Mouse (Mus musculus) liver, embryonic 13.5 days (tissue): ENCODE results near the gene Gm14418. TPM values are rescaled to one million over a fixed set of nuclear protein-coding genes. Genes with fewer than 3 reads are reported as not detected.
"Not testable (repeated sequence)": the region's sequence is repeated elsewhere in the genome, so short reads cannot be mapped to it uniquely, and the experiment has no call there.

Experiments
- ATAC-seq: fragments of 200-750 bp; cut with Nextera tagmentation; 2 replicates; pipeline ENCODE4 v1.8.0; 2017; ENCODE audit warnings: low read depth, mild to moderate bottlenecking, moderate number of reproducible peaks, moderate library complexity
- DNase-seq: peaks from one replicate; pipeline ENCODE4 v3.0.0; 2022
- H3K27ac ChIP-seq: fragments of 300-500 bp; sonication (generic); 2 replicates; pipeline ENCODE4 v1.5.1; 2015; ENCODE audit warnings: moderate library complexity, mild to moderate bottlenecking, inconsistent platforms
- H3K27me3 ChIP-seq: fragments of 300-500 bp; sonication (generic); 2 replicates; pipeline ENCODE4 v1.6.1; 2015; ENCODE audit warnings: mild to moderate bottlenecking, inconsistent platforms
- H3K36me3 ChIP-seq: fragments of 300-500 bp; sonication (generic); 2 replicates; pipeline ENCODE4 v1.6.1; 2015; ENCODE audit warnings: mild to moderate bottlenecking, inconsistent platforms
- H3K4me1 ChIP-seq: fragments of 300-500 bp; sonication (generic); replicated peaks from 2 replicates; pipeline ENCODE4 v1.6.1; 2015; ENCODE audit warnings: inconsistent platforms
- H3K4me2 ChIP-seq: fragments of 300-500 bp; sonication (generic); 2 replicates; pipeline ENCODE4 v1.6.1; 2015; ENCODE audit warnings: inconsistent platforms, mild to moderate bottlenecking, moderate library complexity
- H3K4me3 ChIP-seq: fragments of 300-500 bp; sonication (generic); replicated peaks from 2 replicates; pipeline ENCODE4 v1.5.1; 2015; ENCODE audit warnings: mild to moderate bottlenecking, inconsistent platforms
- H3K9ac ChIP-seq: fragments of 300-500 bp; sonication (generic); 2 replicates; pipeline ENCODE4 v1.6.1; 2015; ENCODE audit warnings: mild to moderate bottlenecking, inconsistent platforms
- H3K9me3 ChIP-seq: fragments of 300-500 bp; sonication (generic); replicated peaks from 2 replicates; pipeline ENCODE4 v1.6.1; 2016; ENCODE audit warnings: inconsistent platforms
- WGBS: fragments of 180-500 bp; shearing (Covaris S2); methylation state at CpG from one replicate; pipeline ENCODE4 v1.1.7; 2015; ENCODE audit not compliant: insufficient replicate concordance; 5-methylcytosine and 5-hydroxymethylcytosine counted together
- polyA plus RNA-seq: library from polyadenylated mRNA; unstranded; fragments of >200 nt; fragmentation: Nextera tagmentation; extraction: Ambion mirVana; gene quantifications from 2 replicates; pipeline ENCODE4 v1.2.1, GENCODE M21; 2015

Gm14418 gene
- polyA plus RNA-seq: 1.2 and 1.6 TPM in 2 replicates

GRCm38 (mm10) chr2:177398096-177398495 lies at the start of gene Gm14418:
Gene Gm14418, minus strand, starts transcription at chr2:177398320.
- H3K27ac ChIP-seq, ATAC-seq, H3K9ac ChIP-seq, DNase-seq, H3K9me3 ChIP-seq, H3K4me2 ChIP-seq, H3K36me3 ChIP-seq, H3K27me3 ChIP-seq, H3K4me1 ChIP-seq: not testable (repeated sequence)
- 11% methylated on average over 6 of the region's 6 CpGs for WGBS
- H3K4me3 ChIP-seq: peak within 1 kb of the TSS; percentile 22

Other genes with a start within 250 kb of the Gm14418 start
- gene Gm14410, start 191.9 kb downstream of the Gm14418 start, polyA plus RNA-seq: 4.9 and 5.2 TPM in 2 replicates
- gene Gm14409, start 131.3 kb downstream of the Gm14418 start, polyA plus RNA-seq: not detected in 2 replicates
- not detected in 2 replicates for gene Gm14412, start 74.0 kb downstream of the Gm14418 start, polyA plus RNA-seq
- 2.5 and 3.2 TPM in 2 replicates for gene Zfp970, start 66.4 kb upstream of the Gm14418 start, polyA plus RNA-seq
- 1.3 and 1.5 TPM in 2 replicates for gene Gm14403, start 99.9 kb upstream of the Gm14418 start, polyA plus RNA-seq
- gene Gm14406, start 179.9 kb upstream of the Gm14418 start, polyA plus RNA-seq: not detected in 2 replicates